ENCODE assay signal across 8 mouse cellular contexts in the genomic region with DNA sequence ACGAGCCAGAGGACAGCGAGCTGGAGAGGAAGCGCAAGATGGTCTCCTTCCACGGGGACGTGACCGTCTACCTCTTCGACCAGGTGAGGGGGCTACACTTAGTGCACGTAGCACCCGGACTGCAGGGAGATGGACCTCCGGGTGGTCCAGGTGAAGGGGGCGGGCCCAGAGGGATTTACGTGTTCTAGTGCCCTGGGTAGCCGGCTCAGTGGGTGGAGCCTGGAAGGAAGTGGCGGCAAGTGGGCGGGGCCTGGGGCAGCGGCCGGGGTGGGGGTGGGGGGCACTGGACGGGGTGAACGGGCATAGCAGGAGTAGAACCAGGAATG. TPM values are rescaled to one million over a fixed set of nuclear protein-coding genes. Genes with fewer than 3 reads are reported as not detected.
DNase-seq lines count a peak whose midpoint lies in the region; ATAC-seq and TF ChIP-seq lines count a peak whose summit lies in the region.

No protein-coding gene starts in this region.

- peaks cover 69% of the 10 kb centered on the region for H3K27me3 ChIP-seq in megakaryocyte, embryonic 14.5 days (replicated peaks)
- peaks cover 11% of the 10 kb centered on the region for H3K27me3 ChIP-seq in embryonic facial prominence, embryonic 11.5 days (ENCODE audit: control insufficient read depth, insufficient read depth, low read length)
- H3K27me3 ChIP-seq in intestine, embryonic 15.5 days (replicated peaks) = peaks cover 13% of the 10 kb centered on the region; the same call in 1 of the 2 replicates
- peaks cover 10% of the 10 kb centered on the region for H3K27me3 ChIP-seq in stomach, embryonic 16.5 days (ENCODE audit: control insufficient read depth, insufficient read depth, low read length)

- DNase-seq in embryonic facial prominence, embryonic 11.5 days (ENCODE audit: low spot score) = no peak
- DNase-seq in lung, adult 2 months = peak; percentile 44
- no peak for DNase-seq in ovary, adult 18-20 months (ENCODE audit: low spot score)
- DNase-seq in layer of hippocampus, adult 18-20 months (ENCODE audit: low spot score in 2 of 2) = no peak

- no peak for TF ChIP-seq POLR2A in lung, adult 2 months (IDR thresholded peaks at IDR 0.05; ENCODE audit: borderline replicate concordance, extremely low read depth, low read depth, low read length)

- peak overlapping the region; percentile 92 for H3K4me3 ChIP-seq in megakaryocyte, embryonic 14.5 days (replicated peaks)
- H3K4me3 ChIP-seq in embryonic facial prominence, embryonic 11.5 days (ENCODE audit: low read depth, low read length) = peak overlapping the region; percentile 42
- H3K4me3 ChIP-seq in intestine, embryonic 15.5 days (replicated peaks) = peak overlapping the region; percentile 45
- H3K4me3 ChIP-seq in lung, adult 2 months (replicated peaks; ENCODE audit: extremely low read depth, low read depth, low read length) = peak overlapping the region; percentile 70
- H3K4me3 ChIP-seq in stomach, embryonic 16.5 days (replicated peaks; ENCODE audit: low read length) = peak overlapping the region; percentile 55

- 2% methylated on average over 19 of the region's 19 CpGs for WGBS in embryonic facial prominence, embryonic 11.5 days
- 2% methylated on average over 19 of the region's 19 CpGs for WGBS in intestine, embryonic 15.5 days
- 3% methylated on average over 19 of the region's 19 CpGs for WGBS in lung, adult 2 months
- 3% methylated on average over 19 of the region's 19 CpGs for whole genome bisulfite sequencing in stomach, embryonic 16.5 days

- no peaks in the 10 kb centered on the region for H3K9me3 ChIP-seq in megakaryocyte, embryonic 14.5 days
- no peaks in the 10 kb centered on the region for H3K9me3 ChIP-seq in embryonic facial prominence, embryonic 11.5 days (replicated peaks; ENCODE audit: control insufficient read depth, low read length)
- no peaks in the 10 kb centered on the region for H3K9me3 ChIP-seq in intestine, embryonic 15.5 days
- no peaks in the 10 kb centered on the region for H3K9me3 ChIP-seq in stomach, embryonic 16.5 days (replicated peaks; ENCODE audit: control insufficient read depth, low read length)

- TF ChIP-seq CTCF in lung, adult 2 months (IDR thresholded peaks at IDR 0.05; ENCODE audit: insufficient read depth, low read length) = no peak

- ATAC-seq in megakaryocyte, adult 5-6 weeks (ENCODE audit: poor library complexity, severe bottlenecking) = no peak
- ATAC-seq in embryonic facial prominence, embryonic 11.5 days (replicated peaks; ENCODE audit: insufficient number of reproducible peaks, low FRiP score, low TSS enrichment, low read depth) = no peak
- no peak for ATAC-seq in intestine, embryonic 15.5 days
- ATAC-seq in stomach, embryonic 16.5 days (ENCODE audit: insufficient read depth, low FRiP score) = no peak

- H3K9ac ChIP-seq in embryonic facial prominence, embryonic 11.5 days (replicated peaks; ENCODE audit: low read length) = peak overlapping the region; percentile 57
- peak overlapping the region; percentile 44 for H3K9ac ChIP-seq in intestine, embryonic 15.5 days
- peak overlapping the region; percentile 76 for H3K9ac ChIP-seq in stomach, embryonic 16.5 days (ENCODE audit: low read length)

- H3K4me1 ChIP-seq in megakaryocyte, embryonic 14.5 days = peaks cover 40% of the 10 kb centered on the region
- peaks cover 12% of the 10 kb centered on the region for H3K4me1 ChIP-seq in embryonic facial prominence, embryonic 11.5 days (ENCODE audit: control insufficient read depth, insufficient read depth, low read length)
- H3K4me1 ChIP-seq in intestine, embryonic 15.5 days (replicated peaks) = peaks cover 28% of the 10 kb centered on the region
- peaks cover 3% of the 10 kb centered on the region; the same call in 1 of the 2 replicates for H3K4me1 ChIP-seq in lung, adult 2 months (ENCODE audit: control insufficient read depth, insufficient read depth, low read length)
- H3K4me1 ChIP-seq in stomach, embryonic 16.5 days (ENCODE audit: control insufficient read depth, insufficient read depth, low read length) = peaks cover 22% of the 10 kb centered on the region

- H3K36me3 ChIP-seq in megakaryocyte, embryonic 14.5 days (replicated peaks; ENCODE audit: low read length) = no peaks in the 10 kb centered on the region
- no peaks in the 10 kb centered on the region; the same call in 1 of the 2 replicates for H3K36me3 ChIP-seq in embryonic facial prominence, embryonic 11.5 days (replicated peaks; ENCODE audit: control insufficient read depth, insufficient read depth, low read depth, low read length)
- H3K36me3 ChIP-seq in intestine, embryonic 15.5 days = no peaks in the 10 kb centered on the region
- H3K36me3 ChIP-seq in stomach, embryonic 16.5 days (ENCODE audit: control insufficient read depth, insufficient read depth, low read length) = no peaks in the 10 kb centered on the region

- no peak overlapping the region for H3K27ac ChIP-seq in embryonic facial prominence, embryonic 11.5 days (replicated peaks; ENCODE audit: low read depth, low read length)
- H3K27ac ChIP-seq in intestine, embryonic 15.5 days = no peak overlapping the region
- no peak overlapping the region for H3K27ac ChIP-seq in stomach, embryonic 16.5 days (ENCODE audit: low read length)

- peak overlapping the region; percentile 90 for H3K4me2 ChIP-seq in embryonic facial prominence, embryonic 11.5 days (ENCODE audit: low read depth, low read length)
- H3K4me2 ChIP-seq in intestine, embryonic 15.5 days (replicated peaks) = peak overlapping the region; percentile 92
- peak overlapping the region; percentile 93 for H3K4me2 ChIP-seq in stomach, embryonic 16.5 days (ENCODE audit: low read depth, low read length)

RNA-seq across cellular contexts. Expression of gene Sult2b1, which starts 14.0 kb away (rescaled TPM):
- 1.00 TPM in 1 of 2 replicates, not detected in the other for polyA plus RNA-seq in megakaryocyte, embryonic 14.5 days (2012; ENCODE audit: insufficient read depth, low replicate concordance)
- total RNA-seq in megakaryocyte, adult 5-6 weeks (2015) = not detected in 2 replicates
- not detected in 2 replicates for total RNA-seq in megakaryocyte, adult 5-6 weeks (2017)
- polyA plus RNA-seq in embryonic facial prominence, embryonic 11.5 days (2014; fragmentation: Nextera tagmentation; extraction: Ambion mirVana) = 1.8 and 2.0 TPM in 2 replicates
- 2.8 and 2.9 TPM in 2 replicates for polyA plus RNA-seq in intestine, embryonic 15.5 days (2015; fragmentation: Nextera tagmentation; extraction: Ambion mirVana)
- 5.5 and 19.3 TPM in 2 replicates for polyA plus RNA-seq in lung, adult 2 months (2012; rRNA removed)
- polyA plus RNA-seq in stomach, embryonic 16.5 days (2015; fragmentation: Nextera tagmentation; extraction: Ambion mirVana) = 32.7 and 46.5 TPM in 2 replicates
- 1 to 10 TPM; 8.1 to 8.9 TPM for total RNA-seq in layer of hippocampus, adult 18-20 months (2021)

RNA-seq across cellular contexts. Expression of gene Lmtk3, which starts 14.9 kb away (rescaled TPM):
- polyA plus RNA-seq in megakaryocyte, embryonic 14.5 days (2012; ENCODE audit: insufficient read depth, low replicate concordance) = 0.67 and 0.79 TPM in 2 replicates
- total RNA-seq in megakaryocyte, adult 5-6 weeks (2015) = 0.09 TPM in 1 of 2 replicates, not detected in the other
- total RNA-seq in megakaryocyte, adult 5-6 weeks (2017) = not detected in 2 replicates
- 2.9 and 3.2 TPM in 2 replicates for polyA plus RNA-seq in embryonic facial prominence, embryonic 11.5 days (2014; fragmentation: Nextera tagmentation; extraction: Ambion mirVana)
- 0.43 and 0.90 TPM in 2 replicates for polyA plus RNA-seq in intestine, embryonic 15.5 days (2015; fragmentation: Nextera tagmentation; extraction: Ambion mirVana)
- 0.70 and 1.5 TPM in 2 replicates for polyA plus RNA-seq in lung, adult 2 months (2012; rRNA removed)
- 0.53 and 0.99 TPM in 2 replicates for polyA plus RNA-seq in stomach, embryonic 16.5 days (2015; fragmentation: Nextera tagmentation; extraction: Ambion mirVana)
- total RNA-seq in layer of hippocampus, adult 18-20 months (2021) = 100 to 1,000 TPM; 274 to 289 TPM

RNA-seq across cellular contexts. Expression of gene Cyth2, which starts 15.9 kb away (rescaled TPM):
- 157 and 160 TPM in 2 replicates for polyA plus RNA-seq in megakaryocyte, embryonic 14.5 days (2012; ENCODE audit: insufficient read depth, low replicate concordance)
- total RNA-seq in megakaryocyte, adult 5-6 weeks (2015) = 23.9 and 28.1 TPM in 2 replicates
- total RNA-seq in megakaryocyte, adult 5-6 weeks (2017) = 41.4 and 44.2 TPM in 2 replicates
- polyA plus RNA-seq in embryonic facial prominence, embryonic 11.5 days (2014; fragmentation: Nextera tagmentation; extraction: Ambion mirVana) = 168 and 170 TPM in 2 replicates
- polyA plus RNA-seq in intestine, embryonic 15.5 days (2015; fragmentation: Nextera tagmentation; extraction: Ambion mirVana) = 89.0 and 92.0 TPM in 2 replicates
- 42.6 and 57.7 TPM in 2 replicates for polyA plus RNA-seq in lung, adult 2 months (2012; rRNA removed)
- 75.6 and 82.6 TPM in 2 replicates for polyA plus RNA-seq in stomach, embryonic 16.5 days (2015; fragmentation: Nextera tagmentation; extraction: Ambion mirVana)
- 100 to 1,000 TPM; 135 to 155 TPM for total RNA-seq in layer of hippocampus, adult 18-20 months (2021)

RNA-seq across cellular contexts. Expression of gene Kcnj14, which starts 26.1 kb away (rescaled TPM):
- 0.08 and 0.82 TPM in 2 replicates for polyA plus RNA-seq in megakaryocyte, embryonic 14.5 days (2012; ENCODE audit: insufficient read depth, low replicate concordance)
- total RNA-seq in megakaryocyte, adult 5-6 weeks (2015) = not detected in 2 replicates
- total RNA-seq in megakaryocyte, adult 5-6 weeks (2017) = 0.16 TPM in 1 of 2 replicates, not detected in the other
- polyA plus RNA-seq in embryonic facial prominence, embryonic 11.5 days (2014; fragmentation: Nextera tagmentation; extraction: Ambion mirVana) = 2.1 and 2.7 TPM in 2 replicates
- polyA plus RNA-seq in intestine, embryonic 15.5 days (2015; fragmentation: Nextera tagmentation; extraction: Ambion mirVana) = 0.88 and 1.0 TPM in 2 replicates
- polyA plus RNA-seq in lung, adult 2 months (2012; rRNA removed) = 0.43 and 0.49 TPM in 2 replicates
- polyA plus RNA-seq in stomach, embryonic 16.5 days (2015; fragmentation: Nextera tagmentation; extraction: Ambion mirVana) = 0.91 and 0.98 TPM in 2 replicates
- 1 to 10 TPM; 1.4 to 2.4 TPM for total RNA-seq in layer of hippocampus, adult 18-20 months (2021)

RNA-seq across cellular contexts. Expression of gene Grwd1, which starts 32.3 kb away (rescaled TPM):
- 6.0 and 20.5 TPM in 2 replicates for polyA plus RNA-seq in megakaryocyte, embryonic 14.5 days (2012; ENCODE audit: insufficient read depth, low replicate concordance)
- total RNA-seq in megakaryocyte, adult 5-6 weeks (2015) = 3.5 and 6.5 TPM in 2 replicates
- 2.6 and 3.9 TPM in 2 replicates for total RNA-seq in megakaryocyte, adult 5-6 weeks (2017)
- polyA plus RNA-seq in embryonic facial prominence, embryonic 11.5 days (2014; fragmentation: Nextera tagmentation; extraction: Ambion mirVana) = 78.6 and 81.7 TPM in 2 replicates
- 67.1 and 71.3 TPM in 2 replicates for polyA plus RNA-seq in intestine, embryonic 15.5 days (2015; fragmentation: Nextera tagmentation; extraction: Ambion mirVana)
- 7.9 and 11.8 TPM in 2 replicates for polyA plus RNA-seq in lung, adult 2 months (2012; rRNA removed)
- 50.3 and 53.7 TPM in 2 replicates for polyA plus RNA-seq in stomach, embryonic 16.5 days (2015; fragmentation: Nextera tagmentation; extraction: Ambion mirVana)
- total RNA-seq in layer of hippocampus, adult 18-20 months (2021) = 10 to 100 TPM; 20.6 to 22.5 TPM

Comparison
In these comparisons a context has a peak if more than half of its experiments do, and no peak if none do; other contexts are left out.
1. H3K4me3 ChIP-seq: peak in every context shown above with its lines; median percentile 92 in megakaryocyte, embryonic 14.5 days; 70 in lung, adult 2 months; 55 in stomach, embryonic 16.5 days; 45 in intestine, embryonic 15.5 days; 42 in embryonic facial prominence, embryonic 11.5 days.